Mouse (Mus musculus) brain, embryonic 14.5 days (tissue): ENCODE measurements around the gene Rars.

ENCODE experiments used
- CTCF ChIP-seq: fragments of 200-500 bp; IDR thresholded peaks from 2 replicates; pipeline ENCODE4 v1.5.1; 2012; ENCODE audit warnings: inconsistent platforms, mild to moderate bottlenecking, moderate library complexity, borderline replicate concordance; ENCODE audit not compliant: insufficient read depth, insufficient read length; ENCODE audit errors: extremely low read depth
- POLR2A ChIP-seq: fragments of 200-500 bp; IDR thresholded peaks from 2 replicates; pipeline ENCODE4 v1.6.1; 2012; ENCODE audit warnings: mild to moderate bottlenecking, inconsistent platforms, borderline replicate concordance; ENCODE audit not compliant: poor library complexity, insufficient read depth, insufficient read length, severe bottlenecking; ENCODE audit errors: extremely low read depth

DNA sequence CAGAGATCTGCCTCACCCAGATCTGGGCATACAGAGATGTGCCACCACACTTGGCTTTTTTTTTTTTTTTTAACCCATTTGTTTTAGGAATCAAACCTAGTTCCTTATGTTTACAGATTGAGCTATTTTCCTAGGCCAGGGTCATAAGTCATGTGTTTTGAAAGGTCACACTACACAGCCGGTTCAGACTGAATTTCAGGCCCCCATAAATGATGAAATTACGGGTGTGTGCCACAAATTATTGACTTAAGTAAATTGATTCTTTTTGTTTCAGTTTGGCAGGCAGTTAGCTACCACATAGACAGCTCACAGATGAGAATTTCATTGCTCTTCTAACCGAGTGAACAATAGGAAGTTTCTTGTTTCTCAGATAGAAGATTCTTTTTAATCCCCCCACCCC is 50.3 kb downstream of the Rars start:
- no peak for TF ChIP-seq POLR2A
- TF ChIP-seq CTCF = no peak
